Mouse (Mus musculus) cerebellum, postnatal 10 days (tissue): ENCODE data around the gene Dram1.
A peak's percentile ranks its signal among the peaks of the same experiment; 100 is the strongest.

Experiments
- DNase-seq, 2 experiments: peaks; one replicate each; pipeline ENCODE4 v3.0.0; 2021; ENCODE audit warnings: mixed read lengths in 2 of 2

Gene Dram1

DNA sequence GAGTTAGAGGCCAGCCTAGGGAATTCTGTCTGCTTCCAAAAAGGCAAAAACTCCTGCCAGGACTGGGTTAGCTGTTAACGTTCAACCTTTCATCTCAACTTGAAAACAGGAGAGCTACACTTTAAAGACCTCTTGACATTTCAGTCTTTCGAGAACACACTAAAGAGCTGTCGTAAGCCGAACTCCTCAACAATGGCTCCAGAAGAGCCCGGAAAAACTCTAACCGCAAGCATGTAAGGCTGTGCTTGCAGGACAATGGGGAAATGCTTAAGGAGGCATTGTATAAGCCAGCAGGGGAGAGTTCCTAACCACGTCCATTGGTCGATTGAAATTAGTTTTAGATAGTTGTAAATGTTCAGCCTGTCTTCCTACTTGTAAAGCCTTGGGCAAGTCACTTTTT lies 29.1 kb downstream of the Dram1 start:
- DNase-seq = no peak

DNA sequence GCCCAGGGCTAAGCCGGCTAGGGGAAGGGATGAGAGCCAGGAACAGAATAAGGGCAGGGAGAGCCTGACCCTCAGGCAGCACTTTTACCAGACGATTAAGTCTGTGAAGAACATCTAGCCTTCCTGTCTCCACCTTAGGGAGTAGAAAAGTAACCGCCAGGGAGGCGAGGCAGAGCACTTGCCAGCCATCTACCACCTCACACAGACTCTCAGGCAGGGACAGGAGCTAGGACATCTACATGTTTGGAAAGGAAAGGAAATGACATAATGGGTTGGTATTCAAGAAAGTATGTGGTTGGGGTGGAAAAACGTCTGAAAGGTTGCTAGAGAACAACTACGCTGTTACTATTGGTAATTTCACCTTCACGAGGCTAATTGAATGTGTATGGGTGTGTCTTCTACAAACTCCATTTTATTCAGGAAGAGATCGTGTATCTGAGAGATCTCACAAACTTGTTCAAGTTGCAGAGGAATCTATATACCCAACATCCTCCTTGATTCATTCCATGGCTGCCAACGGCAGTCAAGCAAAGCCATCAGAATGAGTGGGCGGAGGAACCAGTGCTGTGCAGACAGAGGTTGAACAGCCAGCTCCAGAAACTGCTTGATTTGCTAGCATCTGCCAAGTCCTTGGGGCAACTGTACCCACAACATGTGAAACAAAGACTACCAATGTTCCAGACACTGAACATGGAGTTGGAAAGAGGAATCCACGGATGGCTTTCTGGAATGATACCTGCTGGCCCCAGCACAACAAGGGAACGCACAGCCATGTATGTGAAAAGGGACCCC lies 32.2 kb downstream of the Dram1 start:
- DNase-seq = no peak

DNA sequence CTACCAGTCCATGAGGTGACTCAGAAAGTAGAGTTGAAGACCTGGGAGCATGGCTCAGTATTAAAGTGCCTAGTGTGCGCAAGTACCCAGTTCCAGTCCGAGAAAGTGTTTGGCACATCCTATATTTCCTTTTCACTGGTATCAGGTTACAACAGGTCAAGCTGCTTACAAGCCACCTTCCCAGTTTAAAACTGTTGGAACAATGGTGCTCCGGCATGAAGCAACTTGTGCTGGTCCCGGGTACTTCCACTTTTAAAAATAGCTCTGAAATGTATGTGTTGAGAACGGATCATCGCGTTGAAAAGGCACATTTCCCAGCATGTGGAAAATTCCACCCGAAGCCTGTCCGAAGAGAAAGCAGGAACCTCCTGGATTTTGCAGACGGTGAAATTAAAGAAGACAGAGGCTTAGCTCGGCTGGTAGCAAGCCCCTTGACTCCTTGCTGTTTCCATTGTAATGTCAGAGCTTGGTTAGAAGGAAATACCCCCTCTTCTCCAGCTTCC lies 32.9 kb downstream of the Dram1 start:
- no peak for DNase-seq

DNA sequence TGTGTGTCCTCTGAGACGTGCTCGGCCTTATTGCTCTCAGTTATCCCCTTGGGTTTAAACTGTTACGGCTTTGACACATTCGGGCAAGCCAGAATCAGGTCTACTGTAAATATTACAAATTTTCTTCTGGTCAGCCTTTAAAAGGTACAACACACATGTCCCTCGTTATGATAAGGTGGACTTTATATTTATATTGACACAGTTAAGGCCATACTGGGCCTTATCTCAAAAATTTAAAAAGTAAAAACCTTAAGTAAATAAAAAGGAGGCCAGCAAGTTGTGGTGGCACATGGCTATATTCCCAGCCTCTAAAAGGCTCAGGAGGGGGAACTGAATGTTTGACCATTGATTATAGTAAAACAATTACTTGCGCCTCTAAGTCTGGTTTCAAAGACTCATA lies 37.5 kb downstream of the Dram1 start:
- DNase-seq = no peak

DNA sequence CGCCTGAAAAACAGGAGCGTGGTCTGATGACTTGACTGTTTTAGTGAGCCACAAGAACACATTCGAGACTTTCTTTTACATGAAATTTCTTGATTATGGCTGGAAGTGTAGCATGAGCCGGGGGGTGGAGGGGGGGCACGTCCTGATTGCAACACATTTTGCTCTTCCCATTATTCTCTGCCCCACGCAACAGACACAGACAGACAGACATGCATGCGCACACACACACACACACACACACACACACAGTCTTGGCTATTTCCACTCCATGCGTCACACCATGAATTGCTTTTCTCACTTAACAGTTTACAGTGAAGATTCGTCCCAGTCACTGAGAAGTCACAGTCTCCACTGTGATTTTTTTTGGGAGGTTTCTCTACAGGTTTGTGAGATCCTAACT lies 38.2 kb downstream of the Dram1 start:
- no peak for DNase-seq

DNA sequence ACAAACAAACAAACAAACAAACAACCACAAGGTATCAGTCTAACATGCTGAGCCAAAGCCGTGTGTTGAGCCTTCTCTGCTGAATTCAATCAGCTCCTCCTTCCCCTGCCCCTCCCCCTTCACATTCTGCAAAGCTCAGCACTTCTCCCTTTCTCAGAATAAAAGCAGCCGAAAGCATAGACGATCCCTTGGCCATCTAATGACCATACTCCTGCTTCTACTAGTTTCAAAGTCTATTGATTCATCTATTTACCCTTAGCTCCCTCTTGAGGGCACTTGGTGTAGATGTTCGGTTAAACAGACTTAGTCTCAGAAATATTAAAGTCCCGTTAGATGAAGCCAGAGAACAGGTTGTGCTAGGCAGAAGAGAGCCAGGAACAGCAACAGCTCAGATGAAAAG lies 48.2 kb downstream of the Dram1 start:
- peak; percentile 23 to 45 for DNase-seq

DNA sequence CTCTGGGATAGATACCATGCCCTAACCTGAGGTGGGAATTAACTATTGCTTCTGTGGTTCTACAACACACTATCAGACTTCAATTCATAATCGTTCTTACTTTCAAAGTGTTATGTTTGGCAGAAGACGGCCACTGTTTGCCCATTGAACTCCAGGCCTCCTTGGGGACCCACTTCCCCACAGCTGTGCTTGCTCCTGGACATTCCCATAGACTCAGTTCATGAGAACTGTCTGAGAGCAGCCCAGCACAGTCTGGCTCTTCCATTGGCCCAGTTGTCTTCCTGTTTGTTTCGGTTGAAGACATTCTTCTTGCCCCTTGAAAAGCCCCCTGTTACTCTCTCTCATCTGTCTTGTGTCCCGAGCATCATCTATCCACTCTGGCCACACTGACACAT lies 50.8 kb downstream of the Dram1 start:
- no peak for DNase-seq

DNA sequence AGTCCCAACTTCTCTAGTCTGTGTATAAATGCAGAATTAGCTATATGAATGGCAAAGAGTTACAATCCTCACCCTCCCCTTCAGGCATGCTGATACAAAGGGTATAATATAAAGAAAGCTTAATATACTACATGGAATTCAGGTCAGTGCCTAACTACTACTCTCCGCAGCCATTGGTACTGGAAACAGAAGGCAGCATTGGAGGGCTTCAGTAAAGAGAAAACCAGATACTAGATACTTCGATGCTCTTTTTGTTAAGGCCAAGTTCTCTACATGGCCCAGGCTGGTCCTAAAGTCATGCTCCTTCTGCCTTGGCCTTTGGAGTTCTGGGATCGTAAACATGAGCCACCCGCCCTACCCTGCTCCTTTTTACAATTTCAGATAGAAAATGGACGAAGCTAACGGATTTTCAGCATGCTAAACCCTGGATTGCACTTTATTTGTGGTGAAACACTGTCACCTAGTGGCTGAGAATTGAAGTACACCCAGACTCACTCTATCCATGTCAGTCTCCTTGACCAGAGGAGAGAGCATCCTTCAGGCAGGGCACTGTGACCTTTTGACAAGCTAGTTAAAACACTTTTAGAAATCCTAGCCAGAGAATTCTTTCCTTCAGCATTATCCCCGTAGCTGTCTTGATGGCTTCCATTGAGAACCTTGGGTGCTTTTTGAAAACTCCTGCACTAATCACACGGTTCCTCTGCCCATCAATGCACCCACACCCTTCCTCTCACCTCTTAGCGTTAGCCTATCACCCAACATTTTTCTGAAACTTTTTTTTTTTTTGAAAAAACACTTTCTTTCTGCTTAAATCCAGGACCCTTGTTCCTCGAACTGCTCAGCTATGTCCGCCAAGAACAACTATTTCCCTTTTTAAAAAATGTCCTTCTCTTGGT lies 51.5 kb downstream of the Dram1 start:
- peak; percentile 87 to 92 for DNase-seq

DNA sequence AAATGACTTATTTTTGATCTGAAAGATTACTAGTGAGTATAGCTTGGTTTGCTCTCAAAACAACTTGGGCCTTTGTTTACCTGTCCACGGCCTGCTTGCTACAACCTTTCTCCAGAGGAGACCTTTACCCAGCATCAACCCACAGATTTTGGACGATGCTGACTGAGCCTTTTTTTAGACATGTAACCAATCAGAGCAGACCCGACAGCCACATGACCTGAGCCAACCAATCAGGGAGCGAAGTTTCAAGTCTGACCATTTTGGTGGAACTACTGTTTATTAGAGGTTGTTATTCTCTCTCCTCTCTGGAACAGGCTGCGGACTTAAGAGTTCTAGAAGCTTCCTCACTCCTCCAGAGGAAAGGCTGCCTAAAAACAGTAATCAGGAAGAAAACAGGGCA lies 57.1 kb downstream of the Dram1 start:
- peak in 1 of 2 experiments; percentile 10 for DNase-seq

DNA sequence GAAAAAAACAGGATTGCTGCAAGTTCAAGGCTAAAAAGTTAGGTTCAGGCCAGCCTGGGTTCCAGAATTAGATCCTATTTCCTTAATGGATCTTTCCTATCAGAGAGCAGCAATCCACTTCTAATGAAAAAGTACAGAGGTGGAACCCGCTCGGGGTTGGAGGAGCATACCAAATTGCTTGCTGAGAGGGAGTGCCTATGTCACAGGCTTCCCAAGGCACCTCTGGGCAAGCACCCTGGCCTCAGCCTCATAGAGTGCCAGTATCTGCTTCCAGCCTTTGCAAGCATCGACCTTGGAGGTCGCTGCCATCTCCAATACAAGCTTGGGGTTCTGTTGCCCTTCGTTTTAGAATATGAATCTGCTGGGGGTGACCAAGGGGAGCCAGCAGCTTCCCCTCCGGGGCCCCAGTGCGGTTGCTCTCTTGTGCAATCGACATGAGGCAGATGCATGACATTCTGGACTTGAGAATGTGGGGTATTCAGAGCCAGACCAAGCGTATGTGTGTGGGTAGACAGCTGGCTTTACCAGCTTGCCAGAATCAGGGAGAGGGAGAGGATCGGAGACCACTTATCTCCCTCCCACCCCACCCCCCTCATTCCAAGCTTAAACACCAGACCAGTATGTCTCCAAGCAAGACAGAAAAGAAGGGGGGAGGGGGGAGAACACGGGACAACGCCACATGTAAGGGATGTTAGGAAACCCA lies 58.0 kb downstream of the Dram1 start:
- peak in 1 of 2 experiments; percentile 5 for DNase-seq

DNA sequence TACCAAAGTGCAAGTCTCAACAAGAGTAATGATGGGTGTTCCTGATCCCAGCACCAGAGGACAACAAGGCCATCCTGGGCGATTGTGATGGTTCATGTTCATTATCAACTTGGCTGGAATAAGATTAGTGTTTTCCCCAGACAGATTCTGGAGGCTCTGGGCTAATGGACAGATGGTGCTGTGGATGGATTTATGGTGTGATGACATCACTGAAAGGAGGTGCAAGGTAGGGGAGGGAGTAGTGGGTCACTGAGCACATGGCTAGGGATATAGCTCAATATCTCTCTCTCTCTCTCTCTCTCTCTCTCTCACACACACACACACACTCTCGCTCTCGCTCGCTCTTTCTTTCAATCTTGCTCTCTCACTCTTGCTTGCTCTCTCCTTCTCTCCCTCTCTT lies 60.7 kb downstream of the Dram1 start:
- DNase-seq = no peak

DNA sequence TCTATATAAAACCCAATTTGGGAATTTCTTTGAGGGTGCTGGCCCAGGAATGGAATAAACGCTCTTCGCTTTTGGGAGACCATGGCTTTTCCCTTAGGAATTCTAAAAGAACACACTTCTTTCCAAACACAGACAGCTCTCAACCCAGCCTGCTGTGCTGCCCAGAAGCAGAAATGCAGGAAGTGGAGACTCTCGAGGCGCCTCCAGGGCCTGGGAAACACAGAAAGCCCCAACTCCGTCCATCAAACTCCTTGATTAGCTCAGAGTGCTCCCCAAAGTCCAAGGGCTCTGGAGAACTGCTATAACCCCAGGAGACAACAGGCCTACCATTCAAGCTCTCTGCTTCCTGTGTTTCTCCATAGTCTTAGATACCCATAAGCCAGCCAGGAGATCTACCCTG lies 61.7 kb downstream of the Dram1 start:
- DNase-seq = no peak

DNA sequence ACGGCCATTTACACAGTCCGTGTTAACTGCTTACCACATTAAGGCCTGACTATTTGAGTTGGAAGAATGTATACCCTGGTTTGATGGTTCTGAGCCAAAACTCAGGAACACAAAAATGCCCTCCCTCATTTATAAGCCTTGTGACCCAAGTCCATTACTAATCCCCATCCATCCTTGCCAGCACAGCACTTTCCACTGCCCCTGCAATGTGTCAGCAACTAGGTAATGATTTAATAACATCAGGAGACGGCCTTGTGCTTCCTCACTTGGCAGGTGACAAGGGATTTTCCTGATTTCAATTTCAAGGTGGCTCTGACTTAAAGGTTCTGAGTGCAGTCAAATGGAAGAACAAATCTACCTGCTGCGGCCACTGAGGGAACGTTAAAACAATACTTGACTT lies 64.0 kb downstream of the Dram1 start:
- DNase-seq = no peak

DNA sequence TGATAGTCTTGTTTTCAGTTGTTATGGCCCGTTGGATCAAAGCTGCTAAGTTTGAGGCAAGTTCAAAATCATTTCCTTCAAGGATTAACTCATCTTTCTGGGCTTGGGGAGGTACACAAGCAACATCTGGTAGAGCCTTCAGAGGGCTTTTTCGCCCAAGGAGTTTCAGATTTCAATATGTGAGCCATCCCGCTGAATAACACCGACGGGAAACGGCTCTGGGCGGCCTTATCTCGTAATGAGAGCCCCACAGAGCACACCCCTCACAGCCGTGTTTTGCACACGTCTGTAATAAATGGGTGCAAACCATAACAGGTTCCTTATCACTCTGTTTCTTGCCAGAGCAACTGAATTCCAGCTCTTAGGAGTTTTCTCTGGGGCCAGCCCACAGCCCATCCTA lies 69.0 kb downstream of the Dram1 start:
- DNase-seq = no peak

DNA sequence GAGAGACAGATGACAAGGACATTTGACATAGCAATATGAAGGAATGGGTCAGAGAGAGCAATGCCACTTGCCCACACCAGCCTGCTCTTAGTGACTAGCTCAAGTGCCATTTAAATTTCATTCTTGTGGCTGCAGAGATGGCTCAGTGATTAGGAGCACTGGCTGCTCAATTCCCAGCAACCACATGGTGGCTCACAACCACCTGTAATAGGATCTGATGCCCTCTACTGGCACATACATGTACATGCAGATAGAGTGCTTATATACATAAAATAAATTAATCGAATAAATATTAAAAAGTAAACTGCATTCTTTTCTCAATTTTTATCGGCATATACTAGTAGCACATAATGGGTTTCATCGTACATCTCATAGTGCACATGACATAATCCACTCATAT lies 72.6 kb downstream of the Dram1 start:
- DNase-seq = no peak

DNA sequence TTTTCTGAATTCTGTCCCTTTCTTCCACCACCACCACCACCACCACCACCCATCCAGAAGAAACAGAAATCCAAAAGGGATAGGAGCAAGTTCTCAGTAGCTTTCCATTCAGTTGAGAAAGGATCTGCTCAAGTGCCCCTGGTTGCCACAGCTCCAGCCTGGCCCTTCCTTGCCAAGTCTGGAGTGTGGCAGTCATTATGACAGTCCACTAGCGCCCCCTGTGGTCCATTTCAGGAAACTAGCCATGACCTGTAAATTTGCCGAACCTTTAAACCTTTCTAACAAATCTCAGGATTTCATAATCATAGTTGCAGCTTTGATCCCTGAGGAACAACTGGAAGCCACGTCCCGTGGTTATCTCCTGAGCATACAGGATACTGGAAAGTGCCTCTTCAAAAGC lies 74.6 kb downstream of the Dram1 start:
- DNase-seq = peak; percentile 87 to 90

DNA sequence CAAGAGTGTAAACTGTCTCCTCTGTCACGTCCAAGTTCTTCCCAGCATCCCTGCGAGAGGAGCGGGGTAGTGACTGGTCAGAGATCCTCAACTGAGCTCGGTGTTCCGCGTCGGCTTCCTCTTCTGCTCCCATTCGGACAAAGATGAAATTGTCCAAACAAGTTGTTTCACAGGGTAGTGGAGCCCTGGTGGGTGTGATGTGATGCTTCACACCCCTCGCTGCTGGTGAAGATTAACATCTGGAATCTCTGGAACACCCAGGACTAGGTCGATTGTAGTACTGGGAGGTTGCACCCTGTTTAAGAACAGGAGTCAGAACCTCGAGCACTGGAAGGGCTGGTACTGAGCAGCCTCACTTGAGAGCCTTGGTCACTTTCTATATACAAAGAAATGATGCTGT lies 75.8 kb downstream of the Dram1 start:
- no peak for DNase-seq

DNA sequence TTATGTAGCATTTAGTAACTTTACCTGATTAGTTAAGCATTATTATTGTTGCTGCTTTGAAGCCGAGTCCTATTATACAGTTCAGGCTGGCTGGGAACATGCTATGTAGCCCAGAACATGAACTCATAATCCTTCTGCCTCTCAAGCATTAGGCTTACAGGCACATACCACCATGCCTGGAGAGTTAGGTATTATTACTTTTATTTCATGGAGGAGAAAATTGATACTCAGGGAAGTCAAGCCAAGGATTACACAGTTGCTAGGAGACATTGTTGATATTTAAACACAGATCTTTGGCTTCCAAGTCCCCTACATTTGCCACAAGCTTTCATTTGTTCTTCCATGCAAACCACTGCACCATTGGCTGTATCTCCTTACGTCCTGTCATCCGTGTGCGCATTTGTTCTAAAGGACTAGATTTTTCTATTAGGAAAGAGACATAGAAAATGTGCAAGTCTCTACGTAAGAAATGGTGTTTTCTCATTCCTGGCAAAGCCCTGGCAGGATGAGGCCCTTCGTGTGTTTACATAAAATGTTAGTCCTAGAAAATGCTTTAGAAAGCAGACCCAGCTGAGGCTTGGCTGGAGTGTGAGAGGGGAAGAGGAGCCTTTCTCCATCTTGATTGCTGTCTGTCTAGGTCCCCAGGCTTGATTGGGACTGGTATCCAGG lies 76.9 kb downstream of the Dram1 start:
- no peak for DNase-seq

DNA sequence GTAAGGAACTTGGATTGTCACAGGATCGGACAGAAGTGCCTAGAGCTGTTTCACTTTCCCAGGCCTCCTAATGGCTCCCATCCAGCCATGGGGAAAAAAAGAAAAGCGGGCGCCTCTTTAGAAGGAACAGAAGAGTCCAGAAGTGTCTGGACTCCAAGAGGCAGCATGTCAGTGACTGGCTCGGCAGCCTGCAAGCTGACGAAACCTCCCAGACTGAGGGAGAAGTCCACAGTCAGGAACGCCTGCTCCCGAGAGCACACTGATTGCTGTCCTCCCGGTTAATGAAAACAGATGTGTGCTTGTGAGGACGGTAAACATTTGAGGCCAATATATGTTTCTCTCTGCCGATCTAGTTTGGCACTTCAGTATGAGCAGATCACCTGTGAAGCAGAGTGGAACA lies 81.9 kb downstream of the Dram1 start:
- DNase-seq = peak in 1 of 2 experiments; percentile 10

DNA sequence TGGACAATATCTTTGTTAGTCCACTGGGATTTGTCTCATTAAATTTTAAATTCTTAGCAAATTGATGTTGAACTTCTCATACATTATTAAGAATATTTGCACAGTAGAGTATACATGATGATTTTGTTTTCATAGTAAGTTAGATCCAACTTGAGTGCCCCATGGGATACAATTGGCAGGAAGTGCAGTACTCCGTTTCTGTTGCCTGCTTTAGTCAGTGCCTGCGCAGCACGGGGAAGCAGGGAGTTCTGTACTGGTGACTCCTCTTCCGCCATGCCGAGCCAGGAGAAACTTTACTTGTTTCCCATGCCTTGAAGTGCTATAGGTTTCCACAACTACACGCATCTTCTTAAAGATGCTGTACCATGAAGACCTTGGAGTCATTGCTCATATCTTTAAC lies 83.8 kb downstream of the Dram1 start:
- no peak for DNase-seq

DNA sequence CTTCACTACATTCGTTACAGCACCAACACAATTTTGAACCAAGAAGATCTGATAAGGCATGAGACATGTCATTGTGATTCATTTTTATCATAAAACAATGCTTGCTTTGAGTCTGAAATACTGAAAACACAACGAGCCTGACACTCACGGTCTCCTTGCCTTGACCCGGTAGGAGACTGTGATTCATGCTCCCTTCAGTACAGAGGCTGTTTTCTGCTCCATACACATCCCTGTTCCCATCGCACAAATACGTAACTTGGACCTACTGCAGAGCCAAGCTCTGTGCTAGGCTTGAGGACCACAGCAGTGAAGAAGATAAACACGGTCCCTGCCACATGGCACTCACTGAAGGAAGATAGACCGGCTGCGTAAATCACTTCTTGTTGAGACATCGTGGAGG lies 90.8 kb downstream of the Dram1 start:
- no peak for DNase-seq

DNA sequence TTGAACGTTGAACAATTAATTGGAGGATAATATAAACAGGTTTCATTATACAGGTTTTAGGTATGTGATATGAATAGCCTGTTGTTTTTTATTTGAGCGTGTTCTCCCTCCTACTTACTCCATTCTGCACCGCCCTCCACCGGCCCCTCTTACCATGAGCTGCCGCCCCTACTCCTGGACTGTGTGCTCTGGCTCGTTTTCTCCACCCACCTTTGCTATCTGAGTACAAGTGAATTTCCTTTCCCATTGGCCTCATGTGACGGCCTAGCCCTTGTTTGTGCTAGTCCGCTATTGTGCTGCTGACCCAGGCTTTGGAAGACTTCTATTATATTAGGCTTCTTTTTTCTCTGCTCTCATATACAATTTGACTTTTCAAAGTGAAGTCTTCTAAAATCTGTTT lies 91.6 kb downstream of the Dram1 start:
- no peak for DNase-seq
